Mouse (Mus musculus) layer of hippocampus, adult 9-11 months (tissue): ENCODE measurements around the gene Amigo2.
"Not testable (repeated sequence)": the region's sequence is repeated elsewhere in the genome, so short reads cannot be mapped to it uniquely, and the experiment has no call there.

ENCODE experiments used
- DNase-seq: peaks from one replicate; pipeline ENCODE4 v3.0.0; 2022

Amigo2 gene

DNA sequence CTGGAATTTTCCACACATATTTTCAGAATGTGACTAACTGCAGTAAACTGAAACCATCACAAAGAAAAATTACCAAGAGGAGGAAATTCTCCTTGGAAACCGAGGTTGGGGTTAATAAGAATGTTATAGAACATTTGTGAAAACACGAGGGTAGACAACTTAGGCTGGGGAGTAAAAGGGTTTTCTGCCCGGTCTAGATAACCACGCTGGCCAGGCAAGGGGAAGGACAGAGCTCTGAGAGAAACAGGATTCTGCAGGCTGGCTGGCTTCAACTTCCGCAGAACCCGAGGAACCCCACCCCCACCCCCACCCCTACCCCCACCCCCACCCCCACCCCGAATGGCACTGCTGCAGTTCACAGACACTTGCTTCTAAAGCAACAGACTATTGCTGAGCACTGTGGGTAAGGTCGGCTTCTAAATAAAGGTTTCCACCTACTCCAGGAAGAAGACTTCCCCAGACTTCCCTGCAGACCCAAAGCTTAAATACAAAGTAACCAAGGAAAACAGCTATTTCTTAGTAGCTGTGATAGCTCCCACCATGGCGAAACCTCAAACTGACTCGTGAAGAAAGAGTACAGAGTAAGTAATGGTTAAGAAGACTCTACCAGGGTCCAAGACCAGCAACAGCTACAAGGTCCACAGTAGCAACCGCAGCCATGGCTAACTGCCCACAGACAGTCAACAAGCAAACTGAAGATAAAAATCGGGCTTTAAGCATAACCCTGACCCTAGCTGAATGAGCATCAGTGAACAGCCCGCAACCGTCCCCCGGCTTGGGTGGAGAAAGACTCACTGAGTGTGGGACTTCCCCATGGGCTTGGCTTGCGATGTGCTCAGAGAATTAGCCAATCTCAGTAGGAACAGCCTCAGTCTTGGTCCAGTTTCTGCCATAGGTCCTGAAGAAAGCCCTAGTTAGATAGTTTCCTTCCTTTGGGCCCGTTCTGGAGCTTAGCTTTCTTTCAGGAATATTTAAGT is 34.3 kb downstream of the Amigo2 start:
- no peak for DNase-seq

DNA sequence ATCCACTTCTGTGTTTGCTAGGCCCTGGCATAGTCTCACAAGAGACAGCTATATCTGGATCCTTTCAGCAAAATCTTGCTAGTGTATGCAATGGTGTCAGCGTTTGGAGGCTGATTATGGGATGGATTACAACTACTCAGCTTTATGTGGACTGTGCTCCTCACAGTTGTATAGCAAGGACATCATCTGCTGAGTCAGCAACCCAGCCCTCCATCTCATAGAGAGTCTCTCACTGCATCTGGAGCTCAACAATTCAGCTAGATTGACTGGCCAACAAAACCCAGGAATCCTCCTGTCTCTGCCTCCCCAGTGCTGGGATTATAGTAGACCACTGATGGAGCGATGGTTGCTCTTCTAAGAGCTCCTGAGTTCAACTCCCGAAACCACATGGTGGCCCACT is 37.3 kb downstream of the Amigo2 start:
- DNase-seq, result not testable (repeated sequence)

DNA sequence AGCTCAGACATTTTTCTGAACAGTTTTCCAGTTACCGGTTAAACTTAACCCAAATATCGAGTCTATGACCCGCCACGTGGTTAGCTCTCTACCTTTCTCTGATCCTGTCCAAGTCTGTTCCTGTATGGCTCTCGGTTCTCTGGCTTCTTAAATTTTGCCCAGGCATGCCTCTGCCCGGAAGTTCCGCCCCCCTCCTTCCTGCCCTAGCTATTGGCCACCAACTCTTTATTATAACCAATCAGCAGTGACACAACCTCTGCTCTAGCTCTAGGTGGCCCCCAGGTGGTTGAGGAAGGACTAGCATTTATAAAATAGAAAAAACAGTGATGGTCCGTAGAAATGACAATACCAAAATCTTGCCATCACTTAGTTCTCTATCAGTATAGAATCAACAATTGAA is 40.6 kb downstream of the Amigo2 start:
- no peak for DNase-seq

DNA sequence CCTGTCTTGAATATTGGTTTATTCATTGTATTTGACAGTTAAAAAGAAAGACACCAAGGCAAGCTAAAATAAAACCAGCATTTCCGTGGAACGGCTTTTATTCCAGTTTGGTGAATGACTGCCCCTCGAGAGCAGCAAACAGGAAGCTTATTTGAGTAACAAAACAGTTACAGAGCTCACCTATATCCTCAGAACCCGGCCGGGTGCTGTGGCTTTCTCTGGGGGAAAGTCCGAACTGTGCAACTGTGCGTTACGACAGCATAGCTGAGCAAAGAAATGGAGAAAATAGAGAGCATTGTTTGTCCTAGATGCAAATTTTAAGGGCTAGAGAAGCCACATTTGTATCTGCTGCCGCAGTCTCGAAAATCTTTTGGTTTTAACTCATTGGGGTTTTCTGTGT is 41.3 kb downstream of the Amigo2 start:
- no peak for DNase-seq

DNA sequence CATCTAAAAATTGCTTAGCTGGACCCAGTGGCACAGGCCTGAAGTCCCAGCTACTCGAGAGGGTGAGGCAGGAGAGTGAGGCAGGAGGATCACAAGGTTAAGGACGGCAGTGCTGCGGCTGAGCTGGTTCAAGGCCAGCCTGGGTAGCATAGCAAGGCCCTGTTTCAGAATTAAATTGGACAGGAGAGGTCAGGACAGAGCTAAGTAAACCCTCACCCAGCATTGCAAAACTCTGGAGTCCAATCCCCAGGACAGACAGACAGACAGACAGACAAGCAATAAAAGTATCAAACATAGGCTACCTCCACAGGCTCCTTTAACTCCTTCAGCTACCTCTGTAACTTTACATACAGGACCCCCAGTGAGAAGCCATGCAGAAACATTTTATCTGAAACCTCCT is 42.2 kb downstream of the Amigo2 start:
- DNase-seq, result no peak

DNA sequence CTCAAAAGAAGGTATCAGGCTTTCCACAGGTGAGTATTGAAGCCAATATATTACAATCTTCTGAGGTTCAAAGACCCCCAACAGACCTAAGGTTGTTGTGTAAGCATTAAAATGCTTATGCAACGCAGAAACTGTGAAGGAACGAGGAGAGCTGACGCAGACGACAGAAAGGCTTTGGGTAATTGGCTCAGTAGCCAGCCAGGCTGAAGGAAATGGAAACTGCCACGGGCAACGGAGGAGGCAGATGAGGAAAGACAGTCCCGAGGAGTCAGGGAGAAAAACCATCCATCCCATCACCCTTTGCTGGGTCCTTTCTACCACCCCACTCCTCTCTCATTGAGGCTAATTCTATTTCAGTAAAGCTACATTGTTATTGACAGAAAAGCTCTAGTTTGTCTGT is 50.4 kb downstream of the Amigo2 start:
- no peak for DNase-seq

DNA sequence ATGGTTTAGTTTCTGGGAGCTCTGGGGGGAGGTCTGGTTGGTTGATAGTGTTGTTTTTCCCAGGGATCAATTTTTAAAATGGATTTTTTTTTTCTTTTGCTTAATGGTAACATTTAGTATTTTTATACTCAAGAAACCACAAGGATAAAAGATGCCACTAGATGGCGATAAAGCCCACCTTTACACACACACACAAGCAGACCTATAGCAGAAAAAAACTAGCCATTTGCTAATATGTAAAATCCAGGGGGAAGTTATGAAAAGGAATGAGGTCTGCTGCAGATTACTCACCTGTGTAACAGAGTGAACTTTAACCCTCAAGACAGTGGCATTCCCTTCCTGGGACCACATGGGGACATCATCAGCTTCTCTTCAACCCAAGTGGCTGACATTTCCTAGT is 51.5 kb downstream of the Amigo2 start:
- no peak for DNase-seq
